Mouse (Mus musculus): ENCODE results near the gene Tmem117.

- no peak for TF ChIP-seq POLR2A (IDR thresholded peaks at IDR 0.05; ENCODE audit: control insufficient read depth, extremely low read depth, insufficient read depth, low read length, poor library complexity)
- TF ChIP-seq CTCF (IDR thresholded peaks at IDR 0.05; ENCODE audit: borderline replicate concordance, control insufficient read depth, extremely low read depth, insufficient read depth, low read length, poor library complexity) = no peak
Measured at GRCm38 (mm10) chr15:94649071-94649765, 20.2 kb downstream of the Tmem117 start.
